Mouse (Mus musculus) mouse trophoblast stem cell (cell line): ENCODE measurements around the gene Fbxo9.
"Not testable (repeated sequence)": the region's sequence is repeated elsewhere in the genome, so short reads cannot be mapped to it uniquely, and the experiment has no call there.

Experiments
- in situ Hi-C, 2 experiments: fragments of 300-500 bp; cut with MseI, MboI; formaldehyde crosslinking; loops; 2 replicates in 1 of 2; 3 replicates in 1 of 2; pipeline ENCODE4 v1.15.1; 2025

The Fbxo9 gene

GRCm38 (mm10) chr9:78109656-78110055, 791 bp upstream of the Fbxo9 start:
- in situ Hi-C loops = loop anchor here in 1 of 2 experiments (5.0 kb wide), 1 partner anchor 58 kb away; no protein-coding TSS in a partner anchor

DNA sequence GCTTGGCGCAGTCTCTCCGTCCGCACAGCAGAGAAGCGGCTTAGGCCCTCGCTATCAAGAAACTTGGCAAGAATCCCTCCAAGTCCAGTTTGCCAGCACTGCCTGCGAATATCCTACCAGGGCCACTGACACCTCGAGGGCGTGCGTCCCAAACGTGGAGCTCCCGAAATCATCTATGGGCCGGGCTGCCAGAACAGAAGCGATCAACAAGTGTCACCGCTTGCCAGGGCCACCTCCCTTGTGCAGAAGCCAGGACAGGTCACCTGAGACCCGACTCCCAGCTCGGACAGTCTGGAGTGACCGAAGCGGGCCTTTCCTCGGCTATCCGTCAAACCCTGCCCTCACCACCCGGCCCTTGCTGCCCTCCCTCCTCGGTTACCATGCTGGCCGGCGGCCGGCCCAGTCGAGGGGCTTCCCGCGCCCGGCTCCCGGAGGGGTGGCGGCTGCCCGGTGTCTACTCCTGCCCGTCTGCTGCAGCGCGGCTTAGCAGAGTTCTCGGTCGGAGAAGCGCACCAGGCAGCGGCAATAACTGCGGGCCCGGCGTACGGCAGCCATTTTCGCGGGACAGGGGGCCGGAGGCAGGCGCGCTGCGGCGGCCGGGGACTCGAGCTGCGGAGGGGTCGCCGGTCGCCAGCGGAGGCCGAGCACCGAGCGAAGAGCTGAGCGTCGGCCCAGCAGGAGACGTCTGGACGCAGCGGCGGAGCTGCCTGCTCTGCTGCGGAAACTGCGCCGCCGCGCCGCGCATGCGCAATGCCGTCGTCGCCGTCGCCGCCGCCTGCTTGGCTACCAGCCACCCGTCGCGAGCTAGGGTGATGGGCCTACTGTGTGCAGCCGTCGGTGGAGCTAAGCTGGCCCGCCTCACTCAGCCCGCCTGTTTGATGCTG, 711 bp downstream of the Fbxo9 start:
- in situ Hi-C loops = no loop called here

DNA sequence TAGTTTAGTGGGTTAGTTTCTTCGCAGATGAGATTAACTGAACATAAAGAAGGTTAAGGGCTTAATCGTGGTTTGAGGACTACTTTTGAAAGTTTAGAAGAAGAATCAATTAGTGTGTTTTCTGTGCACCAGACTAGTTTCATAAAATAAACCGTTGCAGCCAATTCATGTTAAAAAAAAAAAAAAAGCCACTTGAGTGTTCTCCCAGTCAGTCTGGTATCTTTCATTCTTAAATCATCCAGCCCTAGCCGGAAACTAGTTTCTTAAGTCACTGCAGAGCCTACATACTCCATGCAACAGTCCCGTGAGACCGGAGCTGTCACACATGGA, 1.3 kb downstream of the Fbxo9 start:
- in situ Hi-C loops = no loop called here

DNA sequence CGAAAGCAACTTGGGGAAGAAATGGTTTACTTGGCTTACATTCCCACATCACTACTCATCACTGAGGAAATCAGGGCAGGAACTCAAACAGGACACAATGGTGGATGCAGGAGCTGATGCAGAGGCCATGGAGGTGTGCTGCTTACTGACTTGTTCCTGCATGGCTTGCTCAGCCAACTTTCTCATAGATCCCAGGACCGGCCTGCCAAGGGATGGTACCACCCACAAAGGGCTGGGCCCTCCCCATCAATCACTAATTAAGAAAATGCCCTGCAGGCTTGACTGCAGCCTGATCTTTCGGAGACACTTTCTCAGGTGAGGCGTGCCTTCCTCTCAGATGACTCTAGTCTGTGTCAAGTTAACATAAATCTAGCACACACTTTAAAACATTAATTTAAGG, 2.0 kb downstream of the Fbxo9 start:
- in situ Hi-C loops = no loop called here

- in situ Hi-C loops = no loop called here
Observed at GRCm38 (mm10) chr9:78105501-78105932, 3.3 kb downstream of the Fbxo9 start.

DNA sequence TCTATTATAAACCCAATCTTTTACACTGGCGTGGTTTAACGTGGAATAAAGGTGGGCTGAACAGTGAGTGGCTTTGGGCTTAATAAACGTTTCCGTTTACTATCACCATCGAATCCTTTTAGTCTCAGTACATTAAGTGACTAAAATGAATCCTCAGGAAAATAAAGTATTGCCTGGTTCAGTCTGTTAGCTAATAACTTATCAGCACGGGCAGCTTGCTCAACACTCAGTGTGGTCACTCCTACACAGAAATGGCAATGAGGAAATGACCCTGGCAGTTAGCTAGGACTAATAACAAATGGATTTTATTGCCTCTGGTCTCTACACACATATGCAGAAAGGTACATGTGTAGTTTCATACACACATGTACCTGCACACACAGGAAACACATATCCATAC, 3.9 kb downstream of the Fbxo9 start:
- in situ Hi-C loops = no loop called here

GRCm38 (mm10) chr9:78103965-78104560, 4.8 kb downstream of the Fbxo9 start:
- in situ Hi-C loops = no loop called here

DNA sequence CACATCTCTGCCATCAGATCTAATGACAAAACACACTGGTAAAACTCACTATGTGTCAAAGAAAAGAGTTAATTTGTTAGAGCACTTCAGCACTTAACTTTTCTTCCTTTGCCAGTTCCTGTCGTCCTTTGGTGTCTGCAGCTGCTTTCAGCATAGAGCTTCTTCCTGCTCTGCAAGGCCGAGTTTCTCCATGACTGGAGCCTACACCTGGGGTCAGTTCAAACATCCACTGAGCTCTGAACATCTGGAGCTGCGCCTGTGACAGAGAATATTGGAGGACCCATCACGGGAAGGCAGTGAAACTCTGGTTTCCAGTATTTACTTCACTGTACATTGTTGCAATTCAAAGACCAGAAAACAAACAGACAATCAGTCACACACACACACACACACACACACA, 7.4 kb downstream of the Fbxo9 start:
- in situ Hi-C loops = no loop called here

DNA sequence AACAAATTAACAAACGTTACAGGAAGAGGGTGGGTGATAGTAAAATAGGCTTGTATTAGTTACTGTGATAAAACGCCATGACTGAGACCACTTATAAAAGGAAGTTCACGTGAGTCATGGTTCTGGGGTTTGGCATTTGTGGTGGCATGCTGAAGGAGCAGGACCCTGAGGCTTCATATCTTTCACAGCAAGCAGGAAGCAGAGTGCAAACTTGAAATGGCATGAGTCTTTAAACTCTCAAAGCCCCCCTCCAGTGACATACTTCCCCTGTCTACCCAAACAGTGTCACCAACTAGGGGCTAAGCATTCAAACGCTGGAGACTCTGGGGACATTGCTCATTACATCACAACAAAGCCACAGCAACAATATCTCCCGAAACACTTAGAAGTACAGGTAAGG, 7.9 kb downstream of the Fbxo9 start:
- in situ Hi-C loops = no loop called here

DNA sequence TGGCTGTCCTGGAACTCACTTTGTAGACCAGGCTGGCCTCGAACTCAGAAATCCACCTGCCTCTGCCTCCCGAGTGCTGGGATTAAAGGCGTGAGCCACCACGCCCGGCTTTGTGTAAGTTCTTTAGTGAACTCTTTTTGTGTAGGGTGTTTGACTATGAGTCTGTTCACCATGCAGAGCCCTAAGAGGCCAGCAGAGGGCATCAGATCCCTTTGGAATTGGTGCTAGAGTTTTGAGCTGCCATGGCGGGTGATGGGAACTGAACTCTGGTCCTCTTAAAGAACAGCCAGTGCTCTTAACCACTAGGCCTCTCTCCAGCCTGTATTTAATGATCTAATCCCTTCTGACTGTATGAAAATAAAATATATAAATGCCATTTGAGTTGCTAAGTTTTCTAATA, 12.5 kb downstream of the Fbxo9 start:
- in situ Hi-C loops = no loop called here

DNA sequence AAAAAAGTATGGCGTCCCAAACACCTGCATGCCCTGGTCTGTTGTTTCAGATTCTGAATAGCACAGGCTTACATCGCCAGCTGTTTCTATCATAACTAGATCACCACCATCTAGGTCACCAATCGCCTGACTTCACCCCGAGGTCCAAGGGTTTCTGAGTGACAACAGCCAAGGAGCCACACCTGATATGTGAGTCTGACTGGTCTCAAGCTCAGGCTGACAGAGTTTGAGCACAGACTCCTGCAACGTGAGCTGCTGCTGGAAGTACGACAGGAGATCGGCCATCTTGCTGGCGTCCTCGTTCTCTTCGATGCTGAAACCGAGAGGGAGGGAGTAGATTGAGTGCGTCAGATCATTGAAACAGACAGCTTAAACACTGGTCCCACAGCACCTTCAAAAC, 13.2 kb downstream of the Fbxo9 start:
- in situ Hi-C loops = no loop called here

- in situ Hi-C loops = no loop called here
Observed at GRCm38 (mm10) chr9:78090596-78090995, 18.3 kb downstream of the Fbxo9 start.

DNA sequence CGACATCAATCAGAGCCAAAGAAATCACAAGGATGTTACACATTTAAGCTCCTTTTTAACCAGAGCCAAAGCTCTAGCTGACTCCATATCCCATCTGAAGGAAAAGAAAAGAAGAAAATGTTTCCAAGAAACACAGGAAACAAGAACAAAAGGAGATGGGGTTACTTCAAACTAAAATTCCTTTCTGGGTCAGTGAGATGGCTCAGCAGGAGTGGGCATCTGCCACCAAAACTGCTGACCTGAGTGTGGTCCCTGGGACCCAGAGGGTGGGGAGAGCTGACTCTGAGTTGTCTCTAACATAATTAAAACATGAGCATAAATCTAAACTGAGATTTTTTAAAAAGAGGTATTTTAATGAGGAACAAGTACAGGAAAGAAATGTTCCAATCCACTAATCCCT, 19.0 kb downstream of the Fbxo9 start:
- in situ Hi-C loops = no loop called here

- in situ Hi-C loops = no loop called here
Observed at GRCm38 (mm10) chr9:78088971-78089370, 19.9 kb downstream of the Fbxo9 start.

GRCm38 (mm10) chr9:78088521-78088920, 20.3 kb downstream of the Fbxo9 start:
- in situ Hi-C loops = no loop called here

DNA sequence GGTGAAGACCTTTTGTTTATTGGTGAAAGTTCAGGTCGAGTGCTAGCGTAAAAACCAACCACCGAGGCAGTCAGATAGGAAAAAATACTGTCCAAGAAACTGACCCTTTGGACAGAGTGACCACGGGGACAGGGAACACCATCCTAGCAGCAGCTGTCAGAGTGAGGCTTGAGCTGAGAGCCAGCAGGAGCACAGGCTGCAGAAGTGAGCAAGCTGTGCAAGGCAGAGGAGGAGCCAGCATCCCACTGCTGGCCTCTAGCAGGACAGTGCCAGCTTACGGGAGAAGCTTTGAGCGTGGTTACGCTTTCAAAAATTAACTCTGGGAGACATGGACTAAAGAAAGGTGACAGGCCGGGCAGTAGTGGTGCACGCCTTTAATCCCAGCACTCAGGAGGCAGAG, 21.1 kb downstream of the Fbxo9 start:
- in situ Hi-C loops = no loop called here

- in situ Hi-C loops = no loop called here
Observed at GRCm38 (mm10) chr9:78085722-78086287, 23.1 kb downstream of the Fbxo9 start.

- in situ Hi-C loops = no loop called here
Observed at GRCm38 (mm10) chr9:78084341-78084740, 24.5 kb downstream of the Fbxo9 start.

- in situ Hi-C loops = no loop called here
Observed at GRCm38 (mm10) chr9:78081835-78082234, 27.0 kb downstream of the Fbxo9 start.

DNA sequence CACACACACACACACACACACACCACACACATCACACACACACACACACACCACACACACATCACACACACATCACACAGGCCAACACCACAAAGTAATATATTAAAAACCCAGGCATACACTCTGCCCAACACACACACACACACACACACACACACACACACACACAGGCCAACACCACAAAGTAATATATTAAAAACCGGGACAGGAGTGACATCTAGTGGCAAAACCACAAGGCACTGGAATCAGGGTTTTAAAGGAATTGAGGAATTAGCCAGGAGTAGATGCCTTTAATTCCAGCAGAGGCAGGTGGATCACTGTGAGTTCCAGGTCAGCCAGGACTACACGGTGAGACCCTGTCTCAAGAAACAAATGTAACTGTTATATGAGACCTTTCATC, 30.6 kb downstream of the Fbxo9 start:
- in situ Hi-C loops = no loop called here

- in situ Hi-C loops = no loop called here
Observed at GRCm38 (mm10) chr9:78075256-78075655, 33.6 kb downstream of the Fbxo9 start.

GRCm38 (mm10) chr9:78073713-78074340, 35.0 kb downstream of the Fbxo9 start:
- in situ Hi-C loops = no loop called here

- in situ Hi-C loops = not testable (repeated sequence)
Observed at GRCm38 (mm10) chr9:78073291-78073690, 35.6 kb downstream of the Fbxo9 start.
